Mouse (Mus musculus) testis, adult 2 months (tissue): Measurements from ENCODE around the gene Morn3.

Experiments
- CTCF ChIP-seq: fragments of 200-500 bp; IDR thresholded peaks from 2 replicates; pipeline ENCODE4 v1.5.1; 2012; ENCODE audit warnings: low read depth, mild to moderate bottlenecking, inconsistent platforms, low read length, moderate library complexity; ENCODE audit not compliant: control insufficient read depth, insufficient read depth, insufficient replicate concordance
- POLR2A ChIP-seq: fragments of 200-500 bp; IDR thresholded peaks from 2 replicates; pipeline ENCODE4 v1.6.1; 2012; ENCODE audit warnings: low read depth, mild to moderate bottlenecking, inconsistent platforms, low read length, moderate library complexity; ENCODE audit not compliant: control insufficient read depth

- peak; percentile 21; the same call in 1 of the 2 replicates for TF ChIP-seq CTCF
- peak; percentile 72 for TF ChIP-seq POLR2A
These were observed 10.8 kb upstream of the Morn3 start for GRCm38 (mm10) chr5:123057366-123058250.
